ENCODE assay signal across 17 mouse cellular contexts in genomic region chr5:99753368-99753767, GRCm38 (mm10). TPM values are rescaled to one million over a fixed set of nuclear protein-coding genes. Genes with fewer than 3 reads are reported as not detected.
DNase-seq lines count a peak whose midpoint lies in the region; ATAC-seq and TF ChIP-seq lines count a peak whose summit lies in the region.
"Had no signal": no experiment of that assay in that cellular context is flagged by ENCODE, and none has a peak within 500 bp of the region (broad histone marks: within the 10 kb centered on the region; RNA-seq: fewer than 3 reads in every experiment).

No protein-coding gene starts in this region.

- H3K9ac ChIP-seq in hindbrain, embryonic 13.5 days, result no peak overlapping the region
- H3K9ac ChIP-seq in hindbrain, embryonic 12.5 days, result no peak overlapping the region
- no peak overlapping the region for H3K9ac ChIP-seq in forebrain, embryonic 16.5 days (replicated peaks; ENCODE audit: low read depth, low read length)
- H3K9ac ChIP-seq in stomach, postnatal 0 days (ENCODE audit: low read length), result no peak overlapping the region
- H3K9ac ChIP-seq: limb, embryonic 15.5 days; neural tube, embryonic 12.5 days; stomach, embryonic 15.5 days had no signal

- 0 out of 2 replicates have a peak, but pooled peaks have one; percentile 39 for ATAC-seq in hindbrain, embryonic 13.5 days (ENCODE audit: low FRiP score)
- no peak for ATAC-seq in hindbrain, embryonic 12.5 days (ENCODE audit: low FRiP score)
- ATAC-seq in forebrain, embryonic 16.5 days, result peak; percentile 30; the same call in 1 of the 2 replicates
- no peak for ATAC-seq in stomach, postnatal 0 days (ENCODE audit: low FRiP score, low TSS enrichment)
- ATAC-seq: Patski had no signal

- peak; percentile 27 to 33 for DNase-seq in layer of hippocampus, postnatal 10 days (ENCODE audit: low spot score in 2 of 2)
- DNase-seq in spleen, adult 18-20 months, result no peak
- no peak for DNase-seq in stomach, postnatal 0 days (ENCODE audit: low spot score)
- no peak for DNase-seq in spleen, postnatal 36 days (ENCODE audit: low spot score in 2 of 2)
- DNase-seq: adrenal gland, postnatal 36 days; kidney, adult 2 months had no signal

- H3K4me2 ChIP-seq in hindbrain, embryonic 13.5 days, result no peak overlapping the region
- no peak overlapping the region for H3K4me2 ChIP-seq in hindbrain, embryonic 12.5 days (replicated peaks)
- H3K4me2 ChIP-seq in forebrain, embryonic 16.5 days (ENCODE audit: low read length), result peak overlapping the region; percentile 16; the same call in 1 of the 2 replicates
- H3K4me2 ChIP-seq in stomach, postnatal 0 days (replicated peaks; ENCODE audit: low read depth), result no peak overlapping the region
- H3K4me2 ChIP-seq: limb, embryonic 15.5 days; neural tube, embryonic 12.5 days; stomach, embryonic 15.5 days had no signal

- H3K27me3 ChIP-seq in hindbrain, embryonic 13.5 days, result no peaks in the 10 kb centered on the region
- H3K27me3 ChIP-seq in hindbrain, embryonic 12.5 days, result no peaks in the 10 kb centered on the region
- H3K27me3 ChIP-seq in forebrain, embryonic 16.5 days (replicated peaks; ENCODE audit: control insufficient read depth, insufficient read depth, low read length), result no peaks in the 10 kb centered on the region
- H3K27me3 ChIP-seq in stomach, postnatal 0 days (ENCODE audit: control insufficient read depth, insufficient read depth, low read length), result no peaks in the 10 kb centered on the region
- H3K27me3 ChIP-seq: limb, embryonic 15.5 days; neural tube, embryonic 12.5 days; stomach, embryonic 15.5 days had no signal

- TF ChIP-seq EP300 in stomach, postnatal 0 days (optimal IDR thresholded peaks at IDR 0.05), result no peak

- H3K9me3 ChIP-seq in hindbrain, embryonic 13.5 days, result no peaks in the 10 kb centered on the region
- H3K9me3 ChIP-seq in hindbrain, embryonic 12.5 days (replicated peaks), result no peaks in the 10 kb centered on the region
- H3K9me3 ChIP-seq in forebrain, embryonic 16.5 days (ENCODE audit: control insufficient read depth, low read length), result no peaks in the 10 kb centered on the region
- no peaks in the 10 kb centered on the region for H3K9me3 ChIP-seq in stomach, postnatal 0 days (ENCODE audit: control insufficient read depth, low read length)
- H3K9me3 ChIP-seq: heart, embryonic 10.5 days; limb, embryonic 15.5 days; neural tube, embryonic 12.5 days; stomach, embryonic 15.5 days had no signal

- H3K36me3 ChIP-seq in hindbrain, embryonic 13.5 days, result no peaks in the 10 kb centered on the region
- no peaks in the 10 kb centered on the region for H3K36me3 ChIP-seq in hindbrain, embryonic 12.5 days
- H3K36me3 ChIP-seq in forebrain, embryonic 16.5 days (ENCODE audit: control insufficient read depth, insufficient read depth), result no peaks in the 10 kb centered on the region
- no peaks in the 10 kb centered on the region for H3K36me3 ChIP-seq in stomach, postnatal 0 days (ENCODE audit: control insufficient read depth, insufficient read depth, low read length)
- H3K36me3 ChIP-seq: heart, embryonic 10.5 days; limb, embryonic 15.5 days; neural tube, embryonic 12.5 days; stomach, embryonic 15.5 days had no signal

- H3K4me1 ChIP-seq in hindbrain, embryonic 13.5 days (replicated peaks), result peaks cover 13% of the 10 kb centered on the region
- H3K4me1 ChIP-seq in hindbrain, embryonic 12.5 days, result no peaks in the 10 kb centered on the region
- peaks cover 6% of the 10 kb centered on the region for H3K4me1 ChIP-seq in forebrain, embryonic 16.5 days (replicated peaks; ENCODE audit: control insufficient read depth, insufficient read depth, low read length)
- H3K4me1 ChIP-seq in olfactory bulb, adult 2 months (ENCODE audit: control insufficient read depth, insufficient read depth, low read length), result peaks cover 4% of the 10 kb centered on the region
- no peaks in the 10 kb centered on the region for H3K4me1 ChIP-seq in stomach, postnatal 0 days (replicated peaks; ENCODE audit: control insufficient read depth, insufficient read depth)
- H3K4me1 ChIP-seq: limb, embryonic 15.5 days; neural tube, embryonic 12.5 days; stomach, embryonic 15.5 days had no signal

- H3K4me3 ChIP-seq in hindbrain, embryonic 13.5 days, result no peak overlapping the region
- H3K4me3 ChIP-seq in hindbrain, embryonic 12.5 days, result no peak overlapping the region
- H3K4me3 ChIP-seq in forebrain, embryonic 16.5 days (replicated peaks; ENCODE audit: low read length), result no peak overlapping the region
- peak overlapping the region; percentile 26; the same call in 1 of the 2 replicates for H3K4me3 ChIP-seq in olfactory bulb, adult 2 months (ENCODE audit: insufficient read depth, low read depth, low read length)
- H3K4me3 ChIP-seq in stomach, postnatal 0 days (ENCODE audit: low read depth, low read length), result no peak overlapping the region
- H3K4me3 ChIP-seq: erythroblast, embryonic 14.5 days; heart, embryonic 10.5 days; limb, embryonic 15.5 days; neural tube, embryonic 12.5 days; stomach, embryonic 15.5 days had no signal

- no peak for TF ChIP-seq POLR2A in olfactory bulb, adult 2 months (IDR thresholded peaks at IDR 0.05; ENCODE audit: insufficient read depth, low read depth, low read length)

- H3K27ac ChIP-seq in hindbrain, embryonic 13.5 days, result peak overlapping the region; percentile 53
- H3K27ac ChIP-seq in hindbrain, embryonic 12.5 days, result no peak overlapping the region
- no peak overlapping the region for H3K27ac ChIP-seq in forebrain, embryonic 16.5 days (ENCODE audit: low read length)
- no peak overlapping the region for H3K27ac ChIP-seq in olfactory bulb, adult 2 months (ENCODE audit: insufficient read depth, low read depth, low read length)
- H3K27ac ChIP-seq in stomach, postnatal 0 days (replicated peaks), result no peak overlapping the region
- H3K27ac ChIP-seq: heart, embryonic 10.5 days; limb, embryonic 15.5 days; macrophage; neural tube, embryonic 12.5 days; stomach, embryonic 15.5 days had no signal

- TF ChIP-seq CTCF in olfactory bulb, adult 2 months (IDR thresholded peaks at IDR 0.05; ENCODE audit: insufficient read depth, low read depth, low read length), result no peak
- TF ChIP-seq CTCF in stomach, postnatal 0 days (IDR thresholded peaks at IDR 0.05; ENCODE audit: low read depth), result no peak

- 54% methylated on average over 13 of the region's 13 CpGs for WGBS in hindbrain, embryonic 13.5 days
- 76% methylated on average over 13 of the region's 13 CpGs for WGBS in hindbrain, embryonic 12.5 days
- 53% methylated on average over 13 of the region's 13 CpGs for WGBS in forebrain, embryonic 16.5 days
- 40% methylated on average over 13 of the region's 13 CpGs for WGBS in olfactory bulb, adult 2 months
- WGBS in stomach, postnatal 0 days, result 70% methylated on average over 13 of the region's 13 CpGs

RNA-seq across cellular contexts. Expression of gene Rasgef1b, which starts 24.5 kb away (rescaled TPM):
- 47.2 and 61.1 TPM in 2 replicates for polyA plus RNA-seq in hindbrain, embryonic 13.5 days (2015; fragmentation: Nextera tagmentation; extraction: Ambion mirVana)
- 25.9 and 30.5 TPM in 2 replicates for polyA plus RNA-seq in hindbrain, embryonic 12.5 days (2016; fragmentation: Nextera tagmentation; extraction: Ambion mirVana)
- polyA plus RNA-seq in forebrain, embryonic 16.5 days (2015; fragmentation: Nextera tagmentation; extraction: Ambion mirVana), result 107 and 121 TPM in 2 replicates
- total RNA-seq in layer of hippocampus, postnatal 10 days (2021), result 10 to 100 TPM; 26.5 to 32.1 TPM
- polyA plus RNA-seq in olfactory bulb, adult 2 months (2012; ENCODE audit: insufficient read depth, insufficient read length, low replicate concordance, missing spikeins), result not detected in 2 replicates
- polyA plus RNA-seq in stomach, postnatal 0 days (2015; fragmentation: Nextera tagmentation; extraction: Ambion mirVana), result 37.4 and 40.7 TPM in 2 replicates

Comparison
In these comparisons a context has a peak if more than half of its experiments do, and no peak if none do; other contexts are left out.
1. ATAC-seq: peak in hindbrain, embryonic 13.5 days (single experiment) and forebrain, embryonic 16.5 days (single experiment); none in hindbrain, embryonic 12.5 days (single experiment) and stomach, postnatal 0 days (single experiment).
2. DNase-seq: peak in layer of hippocampus, postnatal 10 days (2 of 2); none in spleen, adult 18-20 months (0 of 2), stomach, postnatal 0 days (single experiment) and spleen, postnatal 36 days (0 of 2).
3. RNA of gene Rasgef1b, which starts 24.5 kb away (polyA plus RNA-seq): 107 to 121 TPM in forebrain, embryonic 16.5 days, 47.2 to 61.1 TPM in hindbrain, embryonic 13.5 days, 37.4 to 40.7 TPM in stomach, postnatal 0 days and 25.9 to 30.5 TPM in hindbrain, embryonic 12.5 days; not detected in olfactory bulb, adult 2 months; every median in the first group is over 10 times any median in the second.